Mouse (Mus musculus): ENCODE results near the gene Fbl. TPM values are rescaled to one million over a fixed set of nuclear protein-coding genes. Genes with fewer than 3 reads are reported as not detected.
"Not testable (repeated sequence)": the region's sequence is repeated elsewhere in the genome, so short reads cannot be mapped to it uniquely, and the experiment has no call there.

Gene Fbl
- polyA plus RNA-seq, 1 experiment from 2014 or later, result 81.3 TPM

- not testable (repeated sequence) for H3K4me3 ChIP-seq; H3K4me2 ChIP-seq; H3K9ac ChIP-seq; H3K9me3 ChIP-seq; H3K4me1 ChIP-seq; H3K27ac ChIP-seq (replicated peaks); H3K27me3 ChIP-seq (replicated peaks); H3K36me3 ChIP-seq; ATAC-seq (ENCODE audit: extremely low read depth, insufficient number of reproducible peaks, low FRiP score, low TSS enrichment)
- 75% methylated on average over 20 of the region's 20 CpGs for WGBS
Observed at GRCm38 (mm10) chr7:28218951-28219740, 49.6 kb downstream of the Fbl start.

- 73% methylated on average over 4 of the region's 4 CpGs for WGBS
- H3K27me3 ChIP-seq (replicated peaks); H3K36me3 ChIP-seq; H3K27ac ChIP-seq (replicated peaks); H3K4me2 ChIP-seq; H3K4me3 ChIP-seq; ATAC-seq (ENCODE audit: extremely low read depth, insufficient number of reproducible peaks, low FRiP score, low TSS enrichment); H3K9ac ChIP-seq; H3K9me3 ChIP-seq; H3K4me1 ChIP-seq: not testable (repeated sequence)
Observed at GRCm38 (mm10) chr7:28226836-28227235, 57.3 kb downstream of the Fbl start.

GRCm38 (mm10) chr7:28227421-28227820 lies 57.9 kb downstream of the Fbl start:
- 77% methylated on average over 4 of the region's 4 CpGs for WGBS

More at GRCm38 (mm10) chr7:28227421-28227820, 57.9 kb downstream of the Fbl start:
- H3K27me3 ChIP-seq (replicated peaks); H3K27ac ChIP-seq (replicated peaks); H3K9ac ChIP-seq; H3K36me3 ChIP-seq; H3K9me3 ChIP-seq; ATAC-seq (ENCODE audit: extremely low read depth, insufficient number of reproducible peaks, low FRiP score, low TSS enrichment); H3K4me2 ChIP-seq; H3K4me1 ChIP-seq; H3K4me3 ChIP-seq: not testable (repeated sequence)

Other genes starting within 250 kb of the Fbl start
- gene Zfp974, start 240.2 kb upstream of the Fbl start, polyA plus RNA-seq (2015; fragmentation: Nextera tagmentation; extraction: Ambion mirVana), result 5.5 and 6.9 TPM in 2 replicates
- 12.0 and 13.1 TPM in 2 replicates for gene Zfp780b, start 190.5 kb upstream of the Fbl start, polyA plus RNA-seq (2015; fragmentation: Nextera tagmentation; extraction: Ambion mirVana)
- gene Zfp850, start 155.6 kb upstream of the Fbl start, polyA plus RNA-seq (2015; fragmentation: Nextera tagmentation; extraction: Ambion mirVana), result 1.7 and 2.7 TPM in 2 replicates
- 232 and 244 TPM in 2 replicates for gene Psmc4, start 119.6 kb upstream of the Fbl start, polyA plus RNA-seq (2015; fragmentation: Nextera tagmentation; extraction: Ambion mirVana)
- gene Fcgbp, start 98.5 kb upstream of the Fbl start, polyA plus RNA-seq (2015; fragmentation: Nextera tagmentation; extraction: Ambion mirVana), result 0.11 TPM in 1 of 2 replicates, not detected in the other
- 0.05 TPM in 1 of 2 replicates, not detected in the other for gene 9530053A07Rik, start 40.2 kb upstream of the Fbl start, polyA plus RNA-seq (2015; fragmentation: Nextera tagmentation; extraction: Ambion mirVana)
- 8.8 and 9.0 TPM in 2 replicates for gene Dyrk1b, start 9.8 kb downstream of the Fbl start, polyA plus RNA-seq (2015; fragmentation: Nextera tagmentation; extraction: Ambion mirVana)
- 1.1 and 1.2 TPM in 2 replicates for gene Eid2, start 98.2 kb downstream of the Fbl start, polyA plus RNA-seq (2015; fragmentation: Nextera tagmentation; extraction: Ambion mirVana)
- 7.4 and 7.6 TPM in 2 replicates for gene Eid2b, start 108.0 kb downstream of the Fbl start, polyA plus RNA-seq (2015; fragmentation: Nextera tagmentation; extraction: Ambion mirVana)
- not detected in 2 replicates for gene Selenov, start 121.5 kb downstream of the Fbl start, polyA plus RNA-seq (2015; fragmentation: Nextera tagmentation; extraction: Ambion mirVana)
- gene Dll3, start 132.5 kb downstream of the Fbl start, polyA plus RNA-seq (2015; fragmentation: Nextera tagmentation; extraction: Ambion mirVana), result 0.05 and 0.19 TPM in 2 replicates
- gene Timm50, start 142.4 kb downstream of the Fbl start, polyA plus RNA-seq (2015; fragmentation: Nextera tagmentation; extraction: Ambion mirVana), result 114 and 131 TPM in 2 replicates
- 60.1 and 62.3 TPM in 2 replicates for gene Supt5, start 169.0 kb downstream of the Fbl start, polyA plus RNA-seq (2015; fragmentation: Nextera tagmentation; extraction: Ambion mirVana)
- gene Rps16, start 180.9 kb downstream of the Fbl start, polyA plus RNA-seq (2015; fragmentation: Nextera tagmentation; extraction: Ambion mirVana), result 599 and 651 TPM in 2 replicates
- 43.5 and 49.3 TPM in 2 replicates for gene Plekhg2, start 202.9 kb downstream of the Fbl start, polyA plus RNA-seq (2015; fragmentation: Nextera tagmentation; extraction: Ambion mirVana)
- gene Zfp36, start 210.5 kb downstream of the Fbl start, polyA plus RNA-seq (2015; fragmentation: Nextera tagmentation; extraction: Ambion mirVana), result 11.9 and 13.6 TPM in 2 replicates
- 49.9 and 54.2 TPM in 2 replicates for gene Med29, start 223.0 kb downstream of the Fbl start, polyA plus RNA-seq (2015; fragmentation: Nextera tagmentation; extraction: Ambion mirVana)
- 73.4 and 75.1 TPM in 2 replicates for gene Paf1, start 223.2 kb downstream of the Fbl start, polyA plus RNA-seq (2015; fragmentation: Nextera tagmentation; extraction: Ambion mirVana)

Measured in heart, embryonic 13.5 days (tissue).